Mouse (Mus musculus) ovary, postnatal 36 days (tissue): ENCODE measurements around the gene Iqgap1.
A peak's percentile ranks its signal among the peaks of the same experiment; 100 is the strongest.

ENCODE experiments used
- DNase-seq: peaks from one replicate; pipeline ENCODE4 v3.0.0; 2022; ENCODE audit warnings: low spot score, mixed read lengths

The Iqgap1 gene

GRCm38 (mm10) chr7:80715306-80715705 lies 110.5 kb downstream of the Iqgap1 start:
- DNase-seq = no peak

DNA sequence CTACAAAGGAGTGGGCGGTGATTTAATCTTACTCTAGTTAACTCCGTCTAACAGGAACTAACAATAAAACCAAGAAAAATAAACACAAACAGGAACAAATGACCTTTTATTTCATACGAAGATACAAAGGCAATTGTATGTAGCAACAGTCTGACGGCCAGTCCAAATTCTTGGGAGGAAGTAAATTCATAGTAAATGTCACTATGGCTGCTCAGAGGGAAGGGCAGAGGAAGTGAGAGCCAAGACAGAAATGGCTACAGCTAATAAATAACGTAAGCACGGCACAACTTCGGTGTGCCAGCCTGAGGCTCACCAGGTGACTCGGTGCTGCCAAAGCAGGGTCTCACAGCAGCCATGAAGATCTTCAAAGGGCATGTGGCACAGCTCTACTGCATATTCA lies 114.3 kb downstream of the Iqgap1 start:
- no peak for DNase-seq

DNA sequence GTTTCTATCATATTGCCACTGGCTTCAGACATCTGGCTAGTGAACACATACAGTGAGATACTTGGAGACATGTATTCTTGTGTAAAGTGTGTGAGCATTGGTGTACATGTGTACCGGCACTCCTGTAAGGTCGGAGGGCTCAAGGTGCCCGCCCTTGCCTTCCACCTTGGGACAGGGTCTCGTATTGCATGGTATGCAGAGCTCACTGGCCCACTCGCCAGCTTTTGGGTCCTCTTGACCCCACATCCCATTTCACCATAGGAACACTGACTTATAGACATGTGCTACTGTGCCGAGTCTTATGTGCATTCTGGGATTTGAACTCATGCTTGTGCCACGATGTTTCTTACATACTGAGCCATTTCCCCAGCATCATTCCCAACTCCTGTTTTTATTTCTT lies 115.4 kb downstream of the Iqgap1 start:
- DNase-seq = no peak

- DNase-seq = no peak
Measured at GRCm38 (mm10) chr7:80704066-80704465, 121.7 kb downstream of the Iqgap1 start.

- no peak for DNase-seq
Measured at GRCm38 (mm10) chr7:80702510-80702909, 123.3 kb downstream of the Iqgap1 start.

GRCm38 (mm10) chr7:80699709-80700108 lies 126.1 kb downstream of the Iqgap1 start:
- no peak for DNase-seq

- no peak for DNase-seq
Measured at GRCm38 (mm10) chr7:80698940-80699339, 126.8 kb downstream of the Iqgap1 start.

DNA sequence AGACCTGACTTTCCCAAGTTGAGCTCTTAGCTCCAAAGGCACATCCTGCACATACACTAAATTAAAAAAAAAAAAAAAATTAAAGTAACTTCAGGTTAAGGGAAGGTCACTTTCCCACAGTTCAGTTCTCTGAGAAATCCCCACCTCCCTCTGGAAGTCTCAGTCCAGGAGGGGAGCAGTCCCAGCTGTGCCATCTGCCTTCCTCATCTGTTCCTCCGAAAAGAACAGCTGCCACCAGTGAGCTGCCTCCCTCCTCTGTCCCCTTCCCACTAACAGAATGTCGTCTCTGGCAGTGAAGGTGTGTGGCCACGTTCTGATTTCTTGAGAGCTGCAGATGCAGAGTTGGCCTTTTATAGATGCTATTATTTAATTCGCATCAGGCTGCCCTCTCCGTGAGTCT lies 127.9 kb downstream of the Iqgap1 start:
- no peak for DNase-seq

GRCm38 (mm10) chr7:80696903-80697302 lies 128.9 kb downstream of the Iqgap1 start:
- DNase-seq = no peak

DNA sequence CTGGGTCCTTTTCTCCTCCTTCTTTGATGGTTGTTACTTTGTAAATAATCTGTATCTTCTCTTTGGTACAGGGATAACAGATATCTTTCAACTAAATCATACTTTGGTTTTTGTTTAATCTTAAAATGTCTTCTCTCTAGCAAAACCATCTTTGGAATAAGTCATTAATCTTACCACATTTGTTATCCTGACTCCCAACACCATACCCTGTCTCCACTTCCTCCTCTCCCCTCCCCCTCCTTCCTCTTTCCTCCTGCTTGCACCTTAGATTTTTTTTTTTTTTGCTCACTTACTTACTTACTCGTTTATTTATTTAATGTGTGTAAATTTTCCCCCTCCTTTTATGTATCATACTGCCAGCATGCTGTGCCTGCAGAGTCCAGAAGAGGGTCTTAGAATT lies 129.4 kb downstream of the Iqgap1 start:
- no peak for DNase-seq

DNA sequence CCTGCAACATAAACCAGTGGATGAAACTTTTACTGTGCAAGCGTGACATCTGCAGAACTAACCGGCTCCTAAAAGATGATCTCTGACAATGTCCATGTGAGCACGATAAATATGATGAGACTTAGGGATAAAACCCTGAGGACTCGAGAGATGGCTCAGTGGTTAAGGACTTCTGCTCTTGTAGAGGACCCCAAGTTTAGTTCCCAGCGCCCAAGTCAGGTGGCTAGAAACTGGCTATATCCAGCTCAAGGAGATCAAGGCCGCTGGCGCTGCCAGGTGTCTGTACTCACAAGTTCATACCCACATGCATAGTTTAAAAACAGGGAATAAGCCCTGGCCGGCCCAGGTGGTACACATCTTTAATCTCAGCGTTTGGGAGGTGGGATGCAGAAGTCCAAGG lies 133.3 kb downstream of the Iqgap1 start:
- no peak for DNase-seq

DNA sequence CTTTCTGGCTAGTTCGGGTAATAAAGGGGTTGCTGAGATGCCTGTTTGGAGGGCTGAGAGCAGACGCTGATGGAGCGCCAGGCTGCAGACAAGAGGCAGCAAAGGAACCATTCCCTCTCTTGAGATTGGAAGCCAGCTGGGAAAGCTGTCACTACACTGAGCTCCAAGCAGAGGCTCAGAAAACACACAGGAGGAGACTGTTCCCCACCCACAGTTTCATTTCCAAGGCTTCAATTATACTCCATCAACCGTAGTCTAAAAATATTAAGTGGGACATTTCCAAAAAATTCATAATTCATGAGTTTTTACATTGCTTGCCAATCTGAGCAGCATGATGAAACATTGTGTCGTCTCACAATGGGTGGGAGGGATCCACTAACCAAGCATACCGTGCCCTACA lies 134.6 kb downstream of the Iqgap1 start:
- DNase-seq = no peak

DNA sequence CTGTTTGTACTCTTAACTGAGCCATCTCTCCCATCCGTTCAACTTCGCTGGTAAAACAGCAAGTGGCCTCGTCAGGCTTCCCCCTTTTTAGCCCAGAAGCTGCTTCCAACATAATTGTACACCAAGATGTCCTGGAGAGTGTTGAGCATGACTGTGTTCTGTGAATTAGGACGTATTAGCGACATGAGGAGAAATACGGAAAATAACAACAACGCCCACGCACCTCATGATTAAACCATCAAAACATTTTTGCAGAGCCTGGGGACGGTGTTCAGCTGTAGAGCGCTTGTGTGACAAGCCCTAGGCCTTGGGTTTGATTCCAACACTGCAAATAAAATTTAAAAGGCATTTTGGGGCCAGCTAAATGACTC lies 136.6 kb downstream of the Iqgap1 start:
- DNase-seq = no peak

DNA sequence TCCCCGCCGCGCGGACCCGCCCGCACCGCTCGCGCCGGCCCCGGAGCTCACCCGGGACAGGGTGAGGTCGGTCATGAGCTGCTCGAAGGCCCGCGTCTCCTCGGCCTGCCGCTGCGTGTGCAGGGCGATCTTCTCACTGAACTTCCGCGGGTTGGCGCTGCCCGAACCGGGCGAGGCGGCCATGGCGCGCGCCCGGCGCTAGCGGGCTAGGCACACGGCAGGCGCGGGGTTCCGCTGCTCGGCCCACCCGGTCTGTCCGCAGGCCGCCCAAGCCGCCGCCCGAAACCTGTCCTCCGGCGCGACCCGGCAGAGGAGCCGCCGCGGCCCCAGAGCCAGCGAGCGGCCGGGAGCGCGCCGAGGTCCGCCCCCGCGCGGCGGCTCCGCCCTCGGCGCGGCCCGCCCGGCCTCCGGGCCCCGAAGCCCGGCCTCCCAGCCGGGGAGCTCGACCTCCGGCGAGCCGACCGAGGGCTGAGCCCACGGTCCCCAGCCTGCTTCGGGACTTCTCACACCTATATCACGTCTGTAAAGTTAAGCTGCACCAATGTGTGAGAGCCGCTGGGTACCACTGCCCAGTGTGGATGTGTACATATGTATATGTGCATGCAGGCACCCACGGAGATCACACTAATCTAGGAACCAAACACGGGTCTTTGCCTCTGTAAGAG lies 137.1 kb downstream of the Iqgap1 start, which contains the start of gene Crtc3:
Gene Crtc3 (minus strand): TSS at position 322 of the 665 bp plus-strand sequence.
- DNase-seq = peak; percentile 81

- DNase-seq = peak; percentile 67
Measured at GRCm38 (mm10) chr7:80687721-80688555, 137.8 kb downstream of the Iqgap1 start.

DNA sequence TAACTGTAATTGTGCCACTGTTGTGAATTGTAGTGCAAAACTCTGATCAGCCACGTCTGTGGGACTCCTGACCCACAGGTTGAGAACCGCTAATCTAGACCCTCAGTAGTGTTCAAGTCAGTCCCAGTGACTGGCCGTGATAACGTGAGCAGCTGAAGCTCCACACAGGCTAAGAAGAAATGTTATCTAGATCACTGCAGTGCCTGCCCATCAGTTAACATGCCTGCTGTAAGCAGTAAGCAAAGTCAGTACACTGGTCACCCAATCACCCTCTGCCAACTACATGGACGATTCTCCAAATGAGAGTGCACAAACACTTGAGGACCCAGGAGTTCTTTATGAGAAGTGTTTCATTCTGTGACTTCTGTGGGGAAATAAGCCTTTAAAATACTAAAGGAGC lies 140.1 kb downstream of the Iqgap1 start:
- no peak for DNase-seq

GRCm38 (mm10) chr7:80682630-80683029 lies 143.1 kb downstream of the Iqgap1 start:
- DNase-seq = peak; percentile 32

DNA sequence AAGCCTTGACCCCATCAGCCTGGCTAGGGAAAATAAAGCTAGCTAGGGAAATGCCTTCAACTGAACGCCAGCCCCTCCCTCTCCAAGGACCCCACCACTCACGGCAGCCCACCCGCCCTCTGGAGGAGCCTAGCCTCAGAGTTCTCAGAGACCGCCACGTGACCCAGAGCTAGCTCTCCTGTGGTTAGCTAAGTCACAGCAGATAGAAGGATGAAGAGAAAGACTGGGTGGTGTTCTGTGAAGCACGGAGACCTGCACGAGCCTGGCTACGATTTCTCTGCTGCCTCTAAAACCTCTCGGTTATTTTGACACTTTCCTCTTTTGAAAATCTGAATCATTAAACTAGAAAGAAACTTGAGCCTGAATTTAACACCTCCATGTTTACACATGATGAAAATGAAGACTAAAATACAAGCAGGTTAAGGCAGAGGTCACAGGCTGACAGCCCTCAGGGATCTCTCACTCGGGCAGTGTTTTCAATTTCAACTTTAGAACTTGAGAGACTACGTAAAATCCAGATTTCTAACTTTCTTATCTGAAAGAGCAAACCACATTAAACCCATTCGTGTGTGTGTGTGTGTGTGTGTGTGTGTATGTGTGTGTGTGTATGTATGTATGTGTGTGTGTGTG lies 145.4 kb downstream of the Iqgap1 start:
- no peak for DNase-seq

DNA sequence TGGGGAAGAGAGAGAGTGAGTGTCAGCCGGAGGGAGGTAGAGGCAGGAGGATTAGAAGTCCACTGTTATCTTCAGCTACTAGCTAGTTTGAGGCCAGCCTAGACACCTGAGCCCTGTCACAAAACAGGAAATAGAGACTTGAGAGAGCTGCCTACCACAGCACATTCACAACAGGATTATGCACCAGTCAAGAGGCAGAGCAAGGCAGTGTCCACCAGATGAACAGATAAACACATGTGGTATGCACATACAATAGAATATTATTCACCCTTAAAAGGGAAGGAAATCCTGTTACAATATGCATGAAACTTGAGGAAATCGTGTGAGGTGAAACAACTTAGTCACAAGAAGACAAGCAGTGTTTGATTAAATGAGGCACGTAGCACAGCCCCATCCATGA lies 153.5 kb downstream of the Iqgap1 start:
- DNase-seq = no peak

- no peak for DNase-seq
Measured at GRCm38 (mm10) chr7:80670889-80671288, 154.9 kb downstream of the Iqgap1 start.

GRCm38 (mm10) chr7:80667190-80667589 lies 158.6 kb downstream of the Iqgap1 start:
- DNase-seq = no peak

- no peak for DNase-seq
Measured at GRCm38 (mm10) chr7:80666198-80666915, 159.4 kb downstream of the Iqgap1 start.
